Mouse (Mus musculus): ENCODE measurements around the gene Pitpnm2.

- TF ChIP-seq CHD1 (IDR thresholded peaks at IDR 0.05; ENCODE audit: low read depth, low read length), result no peak
- no peak for TF ChIP-seq POLR2AphosphoS5 (IDR thresholded peaks at IDR 0.05; ENCODE audit: borderline replicate concordance, low read depth, low read length)
- no peak for TF ChIP-seq MAFK (IDR thresholded peaks at IDR 0.05; ENCODE audit: borderline replicate concordance, low read depth, low read length)
- no peak for TF ChIP-seq CTCF (IDR thresholded peaks at IDR 0.05 in 2 of 3, conservative IDR thresholded peaks at IDR 0.05 in 1 of 3; ENCODE audit: control insufficient read depth in 1 of 3, insufficient read depth in 1 of 3, low read depth in 2 of 3, low read length in 3 of 3, poor library complexity in 1 of 3, severe bottlenecking in 1 of 3)
- no peak for TF ChIP-seq USF1 (IDR thresholded peaks at IDR 0.05; ENCODE audit: low read depth, low read length)
- no peak for TF ChIP-seq ZC3H11A (IDR thresholded peaks at IDR 0.05; ENCODE audit: low read depth, low read length)
- no peak for TF ChIP-seq JUND (IDR thresholded peaks at IDR 0.05; ENCODE audit: low read depth, low read length)
These were observed 40.7 kb upstream of the Pitpnm2 start for GRCm38 (mm10) chr5:124290216-124290615.

Data from MEL (cell line).